Mouse (Mus musculus) MEL (cell line): ENCODE measurements at regions not wholly inside any gene's neighbourhood (a gene's known extent, or its start where the extent isn't known, plus 50 kb on each side); places are given as distances from the start of the nearest gene placed in this dataset.

Source experiments
- DNase-seq: peaks from one replicate; pipeline ENCODE4 v3.0.0; 2011; ENCODE audit warnings: low read depth, low spot score
- H3K27ac ChIP-seq: 2 replicates; pipeline ENCODE4 v1.5.1; 2012; ENCODE audit warnings: low read depth, mild to moderate bottlenecking, control low read depth, low read length, moderate library complexity; ENCODE audit not compliant: control insufficient read depth
- H3K27me3 ChIP-seq, 2 experiments: fragments of 150-350 bp in 1 of 2; sonication (generic) in 1 of 2; 2 replicates each; pipeline ENCODE4 v1.6.1; 2012; ENCODE audit warnings: low read length in 2 of 2, mild to moderate bottlenecking in 2 of 2, improper control_type of control experiment in 1 of 2, moderate library complexity in 1 of 2; ENCODE audit not compliant: insufficient read depth in 2 of 2, control insufficient read depth in 1 of 2
- H3K36me3 ChIP-seq, 2 experiments: 2 replicates each; pipeline ENCODE4 v1.6.1; 2012 to 2014; ENCODE audit warnings: low read length in 2 of 2, improper control_type of control experiment in 1 of 2, inconsistent platforms in 1 of 2, mild to moderate bottlenecking in 1 of 2; ENCODE audit not compliant: insufficient read depth in 2 of 2, control insufficient read depth in 1 of 2
- H3K4me1 ChIP-seq, 2 experiments: fragments of 150-350 bp in 1 of 2; sonication (generic) in 1 of 2; 2 replicates each; pipeline ENCODE4 v1.6.1; 2012; ENCODE audit warnings: low read length in 2 of 2, improper control_type of control experiment in 1 of 2, mild to moderate bottlenecking in 1 of 2; ENCODE audit not compliant: insufficient read depth in 2 of 2, control insufficient read depth in 1 of 2
- H3K4me3 ChIP-seq, 2 experiments: fragments of 150-350 bp in 1 of 2; sonication (generic) in 1 of 2; 2 replicates each; pipeline ENCODE4 v1.5.1; 2012; ENCODE audit warnings: low read depth in 2 of 2, low read length in 2 of 2, mild to moderate bottlenecking in 2 of 2, moderate library complexity in 2 of 2, control low read depth in 1 of 2, improper control_type of control experiment in 1 of 2; ENCODE audit not compliant: control insufficient read depth in 1 of 2, insufficient read depth in 1 of 2
- H3K79me2 ChIP-seq: 2 replicates; pipeline ENCODE4 v1.6.1; 2012; ENCODE audit warnings: mild to moderate bottlenecking, low read length, moderate library complexity; ENCODE audit not compliant: control insufficient read depth, poor library complexity, insufficient read depth
- H3K9ac ChIP-seq: 2 replicates; pipeline ENCODE4 v1.6.1; 2012; ENCODE audit warnings: low read depth, mild to moderate bottlenecking, control low read depth, low read length, moderate library complexity; ENCODE audit not compliant: control insufficient read depth, poor library complexity, severe bottlenecking
- H3K9me3 ChIP-seq: fragments of 150-350 bp; sonication (generic); replicated peaks from 2 replicates; pipeline ENCODE4 v1.6.1; 2012; ENCODE audit warnings: mild to moderate bottlenecking, low read length, improper control_type of control experiment, moderate library complexity; ENCODE audit not compliant: insufficient read depth
- BHLHE40 ChIP-seq: IDR thresholded peaks from 2 replicates; pipeline ENCODE4 v1.6.1; 2012; ENCODE audit warnings: low read depth, mild to moderate bottlenecking, inconsistent platforms, low read length, improper control_type of control experiment, borderline replicate concordance
- CHD1 ChIP-seq: IDR thresholded peaks from 2 replicates; pipeline ENCODE4 v1.6.1; 2012; ENCODE audit warnings: low read depth, mild to moderate bottlenecking, inconsistent platforms, low read length, improper control_type of control experiment
- CTCF ChIP-seq, 3 experiments: IDR thresholded peaks in 2 of 3; conservative IDR thresholded peaks in 1 of 3; 2 replicates each; pipeline ENCODE4 v1.5.1; 2011 to 2012; ENCODE audit warnings: low read length in 3 of 3, low read depth in 2 of 3, mild to moderate bottlenecking in 2 of 3, improper control_type of control experiment in 1 of 3, inconsistent platforms in 1 of 3, mixed read lengths in 1 of 3, moderate library complexity in 1 of 3; ENCODE audit not compliant: control insufficient read depth in 1 of 3, insufficient read depth in 1 of 3, poor library complexity in 1 of 3, severe bottlenecking in 1 of 3
- HCFC1 ChIP-seq: IDR thresholded peaks from 2 replicates; pipeline ENCODE4 v1.6.1; 2012; ENCODE audit warnings: low read depth, mild to moderate bottlenecking, inconsistent platforms, low read length, improper control_type of control experiment, moderate library complexity
- JUND ChIP-seq: IDR thresholded peaks from 2 replicates; pipeline ENCODE4 v1.6.1; 2011; ENCODE audit warnings: low read depth, mild to moderate bottlenecking, improper control_type of control experiment, low read length
- MEF2A ChIP-seq: IDR thresholded peaks from 2 replicates; pipeline ENCODE4 v1.6.1; 2014; ENCODE audit warnings: low read depth, mild to moderate bottlenecking, inconsistent platforms, low read length, improper control_type of control experiment; ENCODE audit not compliant: poor library complexity, insufficient replicate concordance, severe bottlenecking; ENCODE audit errors: extremely low read depth
- MXI1 ChIP-seq: IDR thresholded peaks from 2 replicates; pipeline ENCODE4 v1.6.1; 2011; ENCODE audit warnings: mild to moderate bottlenecking, low read depth, low read length, improper control_type of control experiment
- NELFE ChIP-seq: IDR thresholded peaks from 2 replicates; pipeline ENCODE4 v1.6.1; 2011; ENCODE audit warnings: low read depth, low read length, improper control_type of control experiment
- POLR2AphosphoS2 ChIP-seq: IDR thresholded peaks from 2 replicates; pipeline ENCODE4 v1.6.1; 2011; ENCODE audit warnings: low read length, improper control_type of control experiment
- RAD21 ChIP-seq: IDR thresholded peaks from 2 replicates; pipeline ENCODE4 v1.6.1; 2011; ENCODE audit warnings: mild to moderate bottlenecking, low read depth, low read length, improper control_type of control experiment
- RCOR1 ChIP-seq: IDR thresholded peaks from 2 replicates; pipeline ENCODE4 v1.6.1; 2012; ENCODE audit warnings: low read depth, mild to moderate bottlenecking, inconsistent platforms, low read length, improper control_type of control experiment
- SMC3 ChIP-seq: IDR thresholded peaks from 2 replicates; pipeline ENCODE4 v1.6.1; 2011; ENCODE audit warnings: low read depth, low read length, improper control_type of control experiment
- TAL1 ChIP-seq: IDR thresholded peaks from 2 replicates; pipeline ENCODE4 v1.6.1; 2012; ENCODE audit warnings: mild to moderate bottlenecking, inconsistent platforms, low read length, moderate library complexity, mixed read lengths
- TBP ChIP-seq: IDR thresholded peaks from 2 replicates; pipeline ENCODE4 v1.8.0; 2011; ENCODE audit warnings: low read depth, low read length, improper control_type of control experiment
- ZC3H11A ChIP-seq: IDR thresholded peaks from 2 replicates; pipeline ENCODE4 v1.6.1; 2012; ENCODE audit warnings: low read depth, mild to moderate bottlenecking, inconsistent platforms, low read length, improper control_type of control experiment
- ZNF384 ChIP-seq: IDR thresholded peaks from 2 replicates; pipeline ENCODE4 v1.6.1; 2012; ENCODE audit warnings: low read depth, mild to moderate bottlenecking, inconsistent platforms, low read length, improper control_type of control experiment

DNA sequence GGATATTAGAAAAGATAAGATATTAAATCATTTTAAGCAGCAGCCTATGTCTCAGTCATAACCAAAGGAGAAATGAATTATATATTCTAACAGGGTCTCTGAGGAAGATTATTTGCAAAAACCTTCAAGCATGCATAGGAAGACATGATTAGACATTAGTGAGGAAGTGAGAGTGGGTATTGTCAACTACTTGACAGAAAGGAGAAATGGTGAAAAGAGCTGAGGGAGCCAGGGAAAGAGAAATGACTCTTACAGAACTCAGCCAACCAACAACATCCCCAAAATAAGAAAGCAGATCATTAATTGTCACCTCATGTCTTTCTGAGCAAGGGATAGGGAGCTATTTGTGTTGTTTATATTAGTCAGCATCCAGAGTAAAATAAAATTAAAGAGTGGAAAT lies 554.3 kb downstream of the Efna5 start:
- no peak for DNase-seq
- TF ChIP-seq TAL1 (no peak), HCFC1 (no peak), MEF2A (no peak), POLR2AphosphoS2 (no peak), SMC3 (no peak), ZC3H11A (no peak)
- H3K9me3 ChIP-seq, result no peaks in the 10 kb centered on the region

DNA sequence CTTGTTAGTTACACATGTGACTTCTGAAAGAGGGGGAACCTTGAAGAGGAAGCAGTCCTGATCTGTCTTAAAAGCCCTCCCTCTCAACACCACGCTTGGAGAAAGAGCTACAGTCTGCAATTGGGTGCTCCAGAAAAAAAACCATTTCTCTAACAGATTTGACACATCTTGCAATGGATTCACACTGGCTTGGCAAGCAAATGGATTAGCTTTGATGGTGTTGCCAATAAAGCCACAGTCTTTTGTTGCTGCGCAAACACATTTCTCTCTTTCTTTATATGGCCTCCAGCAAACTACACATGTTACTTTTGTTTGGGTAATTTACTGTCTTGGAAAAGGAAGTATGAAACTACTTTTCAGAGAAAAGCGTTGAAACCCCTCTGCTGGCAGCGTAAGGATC lies 562.1 kb downstream of the Efna5 start:
- Histone ChIP-seq H3K27ac (no peak overlapping the region), H3K79me2 (no peaks in the 10 kb centered on the region), H3K36me3 (peaks cover 0 to 5% of the 10 kb centered on the region in 2 experiments; a peak in 1 of 4 replicates), H3K4me3 (no peak overlapping the region), H3K27me3 (no peaks in the 10 kb centered on the region), H3K9me3 (no peaks in the 10 kb centered on the region), H3K9ac (no peak overlapping the region), H3K4me1 (peaks cover 0 to 3% of the 10 kb centered on the region in 2 experiments; a peak in 1 of 4 replicates)
- no peak for DNase-seq
- TF ChIP-seq CHD1, result no peak
- TF ChIP-seq JUND, result no peak
- no peak for TF ChIP-seq BHLHE40
- no peak for TF ChIP-seq HCFC1
- TF ChIP-seq RCOR1, result no peak
- no peak for TF ChIP-seq MXI1
- TF ChIP-seq NELFE, result no peak
- TF ChIP-seq ZNF384, result no peak
- TF ChIP-seq, all 39 proteins: peak for 0

More for the DNA sequence above, 554.3 kb downstream of the Efna5 start:
- no peaks in the 10 kb centered on the region for H3K36me3 ChIP-seq
- H3K27ac ChIP-seq, result no peak overlapping the region
- no peak overlapping the region for H3K9ac ChIP-seq
- no peaks in the 10 kb centered on the region for H3K27me3 ChIP-seq
- H3K4me1 ChIP-seq, result no peaks in the 10 kb centered on the region
- no peak overlapping the region for H3K4me3 ChIP-seq
- no peaks in the 10 kb centered on the region for H3K79me2 ChIP-seq

DNA sequence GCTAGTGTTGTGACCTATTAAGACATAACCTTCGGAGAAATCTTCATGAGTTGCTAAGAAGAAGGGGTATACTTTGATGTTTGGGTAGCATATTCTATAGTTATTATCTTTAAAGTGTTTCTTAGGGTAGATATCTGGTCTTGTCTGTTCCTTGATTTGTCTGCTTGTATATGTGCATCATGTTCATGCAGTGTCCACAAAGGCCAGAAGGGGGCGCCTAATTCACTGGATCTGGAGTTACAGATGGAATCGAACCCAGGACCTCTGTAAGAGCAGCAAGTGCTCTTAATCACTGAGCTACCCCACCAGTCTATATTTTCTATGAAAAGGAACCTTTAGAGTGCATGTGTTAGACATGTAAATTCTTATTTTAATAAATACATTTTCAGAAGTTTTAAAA lies 571.1 kb downstream of the Efna5 start:
- DNase-seq, result no peak

More for the DNA sequence above, 571.1 kb downstream of the Efna5 start:
- H3K4me3 ChIP-seq, result no peak overlapping the region
- TF ChIP-seq RAD21 (peak; percentile 26), SMC3 (peak; percentile 41), TBP (no peak), CTCF (IDR thresholded peaks at IDR 0.05 in 2 of 3, conservative IDR thresholded peaks at IDR 0.05 in 1 of 3; ENCODE audit: control insufficient read depth in 1 of 3, insufficient read depth in 1 of 3, low read depth in 2 of 3, low read length in 3 of 3, poor library complexity in 1 of 3, severe bottlenecking in 1 of 3) (peak; percentile 26 to 49 (median 35); a peak in 5 of 6 replicates)
- no peaks in the 10 kb centered on the region for H3K9me3 ChIP-seq
- no peak overlapping the region for H3K9ac ChIP-seq
- peaks cover 4 to 6% of the 10 kb centered on the region in 2 experiments; a peak in 3 of 4 replicates for H3K4me1 ChIP-seq
- no peaks in the 10 kb centered on the region; a peak in 1 of 4 replicates for H3K27me3 ChIP-seq
- peaks cover 0 to 15% of the 10 kb centered on the region in 2 experiments; a peak in 2 of 4 replicates for H3K36me3 ChIP-seq
- H3K27ac ChIP-seq, result no peak overlapping the region
- no peaks in the 10 kb centered on the region for H3K79me2 ChIP-seq
